Mouse (Mus musculus) gastrocnemius, adult 8-10 months (tissue): ENCODE measurements around the gene Cep250. TPM values are rescaled to one million over a fixed set of nuclear protein-coding genes. Genes with fewer than 3 reads are reported as not detected.
A peak's percentile ranks its signal among the peaks of the same experiment; 100 is the strongest.
"Not testable (repeated sequence)": the region's sequence is repeated elsewhere in the genome, so short reads cannot be mapped to it uniquely, and the experiment has no call there.

Experiments
- DNase-seq, 2 experiments: peaks; one replicate each; pipeline ENCODE4 v3.0.0; 2022; ENCODE audit warnings: low spot score in 2 of 2
- total RNA-seq, 4 experiments: library from RNA; stranded (reverse); gene quantifications; 2 replicates each; pipeline ENCODE4 v1.2.4; 2022

The Cep250 gene
- total RNA-seq: 1 to 10 TPM; 4.1 to 4.5 (median 4.2) TPM

DNA sequence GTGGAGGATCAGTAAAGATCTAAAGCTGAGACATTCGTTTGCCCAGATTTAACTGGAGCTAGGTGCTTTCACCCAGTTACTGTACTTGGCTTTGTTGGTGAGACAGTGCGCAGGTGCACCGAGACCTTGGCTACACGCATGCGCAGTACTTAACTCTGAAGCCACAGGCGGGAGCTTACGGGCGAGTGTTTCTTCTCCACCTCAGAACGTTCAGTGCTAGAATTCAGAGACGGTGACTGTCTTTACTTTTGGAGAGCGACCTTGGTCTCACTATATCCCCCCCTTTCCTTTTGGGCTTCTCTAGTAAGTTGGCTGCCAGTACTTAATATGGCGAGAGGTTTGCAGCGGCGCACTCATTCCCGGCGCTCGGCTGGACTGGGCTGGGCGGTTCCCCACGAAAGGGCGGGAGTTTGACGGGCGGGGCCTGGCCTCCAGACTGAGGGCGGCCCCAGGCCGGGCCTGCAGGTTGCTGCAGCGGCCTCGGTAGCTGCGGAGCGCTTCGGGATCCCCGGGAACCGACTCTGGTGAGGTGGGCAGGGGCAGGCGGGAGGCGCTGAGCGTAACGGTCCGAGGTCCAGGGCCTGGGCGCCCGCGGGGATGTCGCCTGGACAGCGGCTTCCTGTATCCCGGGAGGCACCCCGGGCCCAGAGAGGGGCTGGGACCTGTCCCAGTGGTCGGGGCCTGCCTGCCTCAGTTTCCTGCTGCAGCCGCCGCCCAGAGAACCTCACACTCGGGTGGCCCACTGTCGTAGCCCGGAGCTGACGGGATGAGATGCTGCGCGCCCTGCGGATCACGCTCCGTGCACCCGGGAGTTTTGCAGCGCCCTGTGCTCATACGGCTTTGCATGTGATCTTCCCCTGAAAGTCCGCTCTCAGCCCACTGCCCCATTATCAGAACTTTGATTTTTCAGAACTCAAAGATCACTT, at the start of gene Cep250:
TSS of gene Cep250 (plus strand) at position 325 of the 926 bp plus-strand sequence.
- peak; percentile 81 to 87 for DNase-seq

- DNase-seq: no peak
Measured at GRCm38 (mm10) chr2:155914684-155915083, 41.6 kb upstream of the Cep250 start.

DNA sequence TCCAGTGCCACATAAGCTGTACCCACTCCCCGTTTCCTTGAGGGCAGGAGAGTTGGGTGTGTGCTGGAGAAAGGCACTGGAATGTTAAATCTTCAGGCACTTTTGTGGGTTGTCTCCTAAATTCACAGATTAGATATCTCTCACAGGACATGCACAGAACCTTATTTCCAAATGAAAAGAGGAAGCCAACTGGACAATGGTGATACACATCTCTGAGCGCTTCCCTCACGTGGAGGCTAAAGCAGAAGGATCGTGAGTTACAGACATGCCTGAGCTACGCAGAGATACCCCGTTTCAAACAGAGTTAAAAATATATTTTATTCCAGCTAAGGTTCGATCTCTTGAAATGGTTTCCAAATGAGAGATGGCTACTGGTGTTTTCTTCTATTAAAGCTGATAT, 33.1 kb upstream of the Cep250 start:
- no peak for DNase-seq

- DNase-seq: not testable (repeated sequence)
Measured at GRCm38 (mm10) chr2:155925213-155925612, 31.0 kb upstream of the Cep250 start.

DNA sequence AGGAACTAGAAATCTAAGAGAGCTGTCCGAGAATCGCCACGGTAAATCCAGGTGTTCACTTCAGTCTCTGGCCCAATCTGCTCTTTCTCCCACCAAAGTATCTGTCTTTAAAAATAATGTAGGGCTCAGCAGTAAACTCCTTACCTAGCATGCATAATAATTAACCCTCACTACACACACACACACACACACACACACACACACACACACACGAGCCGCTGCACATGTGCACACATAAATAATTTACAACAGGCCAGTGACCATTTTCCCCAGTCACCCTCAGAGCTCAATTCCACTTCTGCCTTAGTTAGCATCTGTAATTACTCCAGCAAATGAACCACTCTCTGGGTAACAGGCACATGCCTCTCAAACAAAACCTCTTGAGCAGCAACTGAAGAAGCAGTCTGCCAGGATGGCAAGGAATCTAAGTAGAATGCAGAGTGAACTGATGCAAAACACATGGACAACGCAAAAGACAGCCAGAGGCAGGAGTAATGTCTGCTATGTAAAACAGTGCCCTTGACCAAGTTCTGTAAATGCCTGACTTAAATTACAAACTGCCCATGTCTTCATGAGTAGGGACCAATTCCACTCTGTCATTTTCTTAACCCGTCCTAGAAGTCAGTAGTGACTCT, 27.4 kb upstream of the Cep250 start:
- no peak for DNase-seq

DNA sequence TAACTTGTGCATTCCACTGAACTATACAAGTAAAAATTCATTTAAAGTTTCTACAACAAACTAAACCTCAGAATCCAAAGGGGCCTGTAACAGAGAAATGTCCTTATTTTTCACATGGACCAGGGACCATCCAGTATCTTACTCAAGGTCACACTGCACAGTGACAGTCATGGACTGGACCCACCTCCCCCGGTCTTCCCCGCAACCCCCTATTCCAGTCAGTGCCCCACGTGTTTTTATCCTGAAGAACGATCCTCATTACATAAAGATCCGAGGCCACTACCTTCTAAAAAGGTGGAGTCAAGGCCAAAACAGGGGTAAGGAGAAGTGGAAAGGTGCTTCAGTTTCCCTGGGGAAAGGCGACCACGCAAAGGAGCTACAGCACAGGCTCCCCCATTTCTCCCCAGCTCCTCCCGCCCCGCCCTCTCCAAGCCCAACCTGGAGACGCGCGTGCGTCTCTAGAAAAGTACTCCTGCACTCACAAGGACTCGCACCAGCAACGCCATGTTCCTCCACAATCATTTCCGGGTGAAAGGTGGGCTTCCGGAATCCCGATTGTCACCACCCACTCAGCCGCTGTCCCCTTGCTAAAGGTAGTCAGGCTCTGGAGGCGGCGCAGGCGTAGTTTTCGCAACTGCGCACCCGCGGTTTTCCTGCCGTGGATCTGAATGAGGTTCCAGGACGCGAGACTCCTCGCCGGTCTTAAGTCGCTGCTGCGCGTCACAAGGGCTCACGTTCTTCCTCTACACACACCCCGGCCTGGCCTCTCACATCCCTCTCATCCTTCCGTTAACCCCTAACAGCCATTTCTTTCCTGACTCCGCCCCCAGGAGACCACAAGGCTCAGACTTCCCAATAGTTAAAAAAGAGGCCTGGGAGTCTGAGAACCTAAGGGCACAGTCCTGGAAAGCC, 26.5 kb upstream of the Cep250 start, which contains the start of gene Uqcc1:
TSS of gene Uqcc1 (minus strand) at position 780 of the 912 bp plus-strand sequence.
- peak; percentile 87 to 88 for DNase-seq

GRCm38 (mm10) chr2:155939897-155940529, 16.2 kb upstream of the Cep250 start:
- no peak for DNase-seq

DNA sequence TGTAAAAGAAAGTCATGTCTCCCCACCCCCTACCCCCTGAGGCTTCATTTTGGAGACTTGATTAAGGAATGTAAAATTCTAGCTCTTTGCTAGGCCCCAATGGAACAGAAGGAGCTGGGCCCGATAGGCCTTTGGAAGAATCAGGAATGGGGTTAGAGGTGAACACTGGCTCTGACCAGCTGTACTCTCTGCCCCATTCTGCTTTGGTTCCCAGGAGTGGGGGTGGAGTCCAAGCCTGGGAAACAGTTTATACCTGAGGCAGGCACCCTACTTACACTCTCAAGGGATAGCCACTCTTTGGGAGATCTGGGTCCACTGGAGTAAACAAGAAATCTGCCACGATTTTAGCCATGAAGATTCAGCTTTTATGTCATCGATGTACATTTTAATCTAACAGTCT, 15.6 kb upstream of the Cep250 start, which contains the start of gene Gm15557:
TSS of gene Gm15557 (plus strand) at position 48 of the 400 bp plus-strand sequence.
- no peak for DNase-seq

- peak in 1 of 2 experiments; percentile 53 for DNase-seq
Measured at GRCm38 (mm10) chr2:155941697-155942442, 14.4 kb upstream of the Cep250 start.

- DNase-seq: no peak
Measured at GRCm38 (mm10) chr2:155943463-155943862, 12.8 kb upstream of the Cep250 start.

DNA sequence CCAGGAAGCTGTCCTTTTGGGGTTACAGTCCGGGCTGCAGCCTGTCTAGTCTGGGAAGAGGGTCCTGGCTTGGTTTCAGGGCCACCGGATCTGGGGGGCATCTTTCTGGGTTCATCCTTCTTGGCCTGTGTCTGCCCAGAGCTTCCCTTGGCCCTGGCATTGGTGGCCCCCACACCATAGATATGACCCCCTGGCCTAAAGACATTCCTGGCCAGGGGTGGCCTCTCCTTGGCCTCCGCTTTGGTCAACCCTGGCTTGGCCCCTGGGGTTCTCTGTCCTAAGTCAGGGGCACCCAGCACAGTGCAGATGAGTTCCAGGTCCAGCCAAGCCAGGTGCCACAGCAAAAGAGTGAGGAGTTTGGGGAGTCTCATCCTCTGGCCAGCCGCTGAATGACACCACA, 11.6 kb upstream of the Cep250 start:
- no peak for DNase-seq

DNA sequence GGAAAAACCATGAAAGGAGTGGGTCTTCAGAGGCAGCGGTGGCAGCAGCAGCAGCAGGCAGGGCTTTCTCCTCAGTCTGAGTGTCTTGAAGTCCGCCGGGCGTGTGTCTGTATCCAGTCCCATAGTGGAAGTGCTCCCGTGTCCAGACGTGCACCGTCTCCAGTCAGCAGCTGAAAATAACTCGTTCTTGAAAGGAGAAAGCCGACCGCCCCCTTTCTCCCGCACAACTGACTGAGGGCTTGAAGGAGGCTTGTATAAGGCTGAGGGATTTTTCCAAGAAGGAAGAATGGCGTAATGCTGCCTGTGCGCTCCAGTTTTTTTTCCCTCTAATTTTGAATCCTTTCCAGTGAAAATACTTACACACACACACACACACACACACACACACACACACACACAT, 11.1 kb upstream of the Cep250 start, which contains the start of gene Gdf5:
TSS of gene Gdf5 (minus strand) at position 244 of the 400 bp plus-strand sequence.
- DNase-seq: no peak

DNA sequence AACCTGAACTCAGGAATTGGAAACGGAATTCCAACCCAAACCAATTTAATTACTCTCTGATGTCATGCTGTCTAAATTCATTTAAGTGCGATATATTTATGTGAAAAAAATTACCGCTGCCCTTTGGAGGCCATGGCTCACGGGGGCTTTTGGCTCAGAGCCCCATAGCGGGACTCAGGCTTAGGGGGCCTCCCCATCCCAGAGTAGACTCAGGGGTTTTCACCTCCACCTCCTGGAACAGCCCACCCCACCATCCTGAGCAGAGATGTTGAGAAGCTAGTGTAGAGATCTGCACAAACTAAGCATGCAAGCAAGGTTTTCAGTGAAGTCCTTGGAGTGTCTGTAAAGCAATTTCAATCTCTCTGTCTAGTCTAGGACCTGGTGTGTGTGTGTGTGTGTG, 10.7 kb upstream of the Cep250 start:
- no peak for DNase-seq

DNA sequence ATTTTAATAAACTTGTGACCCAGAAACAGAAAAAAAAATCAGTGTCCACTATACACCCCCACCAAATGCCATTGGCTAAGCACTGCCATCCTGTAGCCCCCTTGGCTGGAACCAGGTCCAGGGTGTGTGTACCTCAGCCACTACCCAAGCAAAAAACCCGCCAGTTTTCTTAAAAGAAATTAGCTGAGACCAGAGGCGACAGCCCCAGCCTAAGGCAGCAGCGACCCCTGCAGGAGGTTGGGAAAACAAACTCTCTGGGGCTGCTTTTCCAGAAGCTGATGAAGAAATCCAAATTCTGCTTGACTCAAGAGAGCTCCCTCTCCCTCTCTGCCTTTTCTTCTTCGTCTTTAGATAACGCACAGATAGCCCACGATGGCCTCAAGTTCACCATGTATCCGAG, 10.2 kb upstream of the Cep250 start:
- peak; percentile 32 to 40 for DNase-seq

GRCm38 (mm10) chr2:155946499-155946898, 9.8 kb upstream of the Cep250 start:
- DNase-seq: no peak

DNA sequence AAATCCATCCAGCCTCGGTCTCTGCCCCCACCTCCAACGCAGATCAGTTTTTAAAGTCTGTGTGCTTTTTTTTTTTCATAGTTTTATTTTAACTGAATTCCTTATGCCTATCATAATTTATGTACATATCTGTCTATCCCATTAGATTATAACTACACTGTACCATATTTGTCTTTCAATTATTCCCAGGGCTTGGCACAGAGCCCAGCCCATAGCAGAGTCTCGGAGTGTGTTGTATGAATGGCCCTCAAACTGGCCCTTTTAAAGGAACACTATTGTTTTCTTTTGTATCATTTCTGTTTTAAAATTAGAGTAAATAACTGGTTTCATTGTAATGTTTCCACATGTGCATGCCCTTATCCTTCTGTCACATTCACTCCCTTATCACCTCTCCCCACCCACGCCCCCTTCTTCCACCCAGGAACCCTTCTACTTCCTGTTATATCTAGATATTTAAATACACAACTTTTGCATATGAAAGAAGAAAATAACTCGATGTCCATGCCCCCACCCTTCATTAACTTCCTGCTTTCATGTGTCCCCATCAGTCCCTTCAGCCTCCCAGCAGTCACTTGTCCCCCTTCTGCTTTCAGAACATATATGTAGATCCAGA, 8.8 kb upstream of the Cep250 start:
- no peak for DNase-seq

GRCm38 (mm10) chr2:155949362-155949761, 6.9 kb upstream of the Cep250 start:
- peak in 1 of 2 experiments; percentile 24 for DNase-seq

- DNase-seq: peak; percentile 25 to 32
Measured at GRCm38 (mm10) chr2:155952006-155952405, 4.3 kb upstream of the Cep250 start.

- no peak for DNase-seq
Measured at GRCm38 (mm10) chr2:155959981-155960380, 3.7 kb downstream of the Cep250 start.
